Mouse (Mus musculus) lung, embryonic 16.5 days (tissue): Measurements from ENCODE around the gene Camta1. TPM values are rescaled to one million over a fixed set of nuclear protein-coding genes. Genes with fewer than 3 reads are reported as not detected.
A peak's percentile ranks its signal among the peaks of the same experiment; 100 is the strongest.
"Not testable (repeated sequence)": the region's sequence is repeated elsewhere in the genome, so short reads cannot be mapped to it uniquely, and the experiment has no call there.

Source experiments
- ATAC-seq: fragments of 200-750 bp; cut with Nextera tagmentation; 2 replicates; pipeline ENCODE4 v1.8.0; 2017; ENCODE audit warnings: low read depth, mild to moderate bottlenecking, moderate library complexity
- H3K27ac ChIP-seq: fragments of 300-500 bp; sonication (generic); 2 replicates; pipeline ENCODE4 v1.5.1; 2014; ENCODE audit warnings: mild to moderate bottlenecking, control low read depth, low read length
- H3K27me3 ChIP-seq: fragments of 300-500 bp; sonication (generic); 2 replicates; pipeline ENCODE4 v1.6.1; 2014; ENCODE audit warnings: low read depth, low read length, mixed read lengths; ENCODE audit not compliant: control insufficient read depth, insufficient read depth
- H3K36me3 ChIP-seq: fragments of 300-500 bp; sonication (generic); 2 replicates; pipeline ENCODE4 v1.6.1; 2014; ENCODE audit warnings: low read length; ENCODE audit not compliant: control insufficient read depth, insufficient read depth
- H3K4me1 ChIP-seq: fragments of 300-500 bp; sonication (generic); replicated peaks from 2 replicates; pipeline ENCODE4 v1.6.1; 2014; ENCODE audit warnings: low read length, mixed read lengths; ENCODE audit not compliant: control insufficient read depth, insufficient read depth
- H3K4me2 ChIP-seq: fragments of 300-500 bp; sonication (generic); 2 replicates; pipeline ENCODE4 v1.6.1; 2014; ENCODE audit warnings: low read depth, low read length, control low read depth
- H3K4me3 ChIP-seq: fragments of 300-500 bp; sonication (generic); 2 replicates; pipeline ENCODE4 v1.5.1; 2014; ENCODE audit warnings: mild to moderate bottlenecking, low read length, control low read depth
- H3K9ac ChIP-seq: fragments of 300-500 bp; sonication (generic); 2 replicates; pipeline ENCODE4 v1.6.1; 2014; ENCODE audit warnings: low read length, control low read depth
- H3K9me3 ChIP-seq: fragments of 300-500 bp; sonication (generic); 2 replicates; pipeline ENCODE4 v1.6.1; 2016; ENCODE audit warnings: low read length; ENCODE audit not compliant: control insufficient read depth
- WGBS: fragments of 180-500 bp; shearing (Covaris S2); extraction: QIAGEN DNeasy Blood & Tissue Kit; methylation state at CpG from one replicate; pipeline ENCODE4 v1.1.7; 2014; 5-methylcytosine and 5-hydroxymethylcytosine counted together
- polyA plus RNA-seq: library from polyadenylated mRNA; unstranded; fragments of >200 nt; fragmentation: Nextera tagmentation; extraction: Ambion mirVana; gene quantifications from 2 replicates; pipeline ENCODE4 v1.2.1, GENCODE M21; 2015

The Camta1 gene
- polyA plus RNA-seq, 1 experiment from 2014 or later: 89.4 TPM

DNA sequence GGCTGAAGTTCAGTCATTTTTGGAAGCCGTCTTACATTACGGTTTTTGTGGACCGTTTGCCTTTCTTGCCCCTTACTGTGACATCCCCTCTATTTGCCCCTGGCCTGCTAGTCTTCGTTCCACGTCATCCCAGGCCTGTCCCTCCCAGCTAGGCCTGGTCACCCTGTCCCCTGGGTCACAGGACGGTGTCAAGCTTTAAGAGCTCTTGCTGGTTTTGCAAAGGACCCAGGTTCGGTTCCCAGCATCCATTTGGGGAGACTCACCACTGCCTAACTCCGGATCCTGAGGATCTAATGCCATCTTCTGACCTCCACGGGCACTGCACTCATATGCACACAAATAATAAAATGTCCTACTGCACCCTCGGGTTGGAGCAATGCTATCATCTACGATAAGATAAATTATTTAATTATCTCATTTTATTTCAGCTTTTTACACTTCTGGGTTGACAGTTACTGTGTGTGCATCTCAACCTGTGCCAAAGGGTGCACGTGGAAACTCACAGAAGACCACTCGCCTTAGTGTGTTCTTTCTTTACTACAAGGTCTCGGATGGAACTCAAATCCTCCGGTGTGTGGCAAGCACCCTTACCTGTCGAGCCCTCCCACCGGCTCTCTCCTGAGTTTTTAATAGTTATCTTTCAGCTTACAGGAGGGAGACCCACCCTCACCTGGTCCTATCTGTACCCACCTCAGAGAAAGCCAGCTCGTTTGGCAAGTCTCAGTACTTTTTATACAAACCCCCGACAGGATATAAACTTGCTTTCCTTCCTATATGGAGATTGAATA, 951.3 kb downstream of the Camta1 start:
- no peak for ATAC-seq

DNA sequence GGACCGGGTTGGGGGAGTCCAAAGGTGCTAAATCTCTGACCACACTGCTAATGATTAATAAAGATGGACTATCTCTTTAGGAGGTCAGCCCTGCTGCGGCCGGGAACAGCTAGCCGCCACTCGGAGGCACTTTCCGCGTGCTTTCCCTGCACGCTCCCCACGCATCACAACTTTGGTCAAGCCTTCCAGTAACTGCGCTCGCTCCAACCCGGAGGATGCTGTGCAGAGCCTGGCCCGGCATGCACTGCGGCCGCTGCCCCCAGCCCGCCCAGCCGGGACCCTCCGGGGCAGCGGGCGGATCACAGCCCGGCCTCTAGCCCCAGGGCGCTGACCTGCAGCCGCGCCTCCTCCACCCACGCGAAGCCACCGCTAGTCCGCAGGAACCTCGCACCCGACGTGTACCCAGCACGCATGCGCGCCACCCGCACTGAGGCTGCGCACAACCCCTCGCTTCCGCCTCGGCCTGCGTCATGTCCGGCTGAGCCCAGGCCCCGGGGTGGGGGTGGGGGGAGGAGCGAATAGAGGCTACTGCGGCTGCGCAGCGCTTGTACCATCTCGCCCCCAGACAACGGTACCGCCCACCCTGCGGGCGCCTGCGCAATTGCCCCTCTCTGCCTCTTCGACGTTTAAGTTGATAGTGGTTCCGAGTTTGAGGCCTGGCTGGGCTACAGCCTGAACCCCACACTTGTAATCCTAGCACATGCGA, 952.1 kb downstream of the Camta1 start:
- peaks cover 3% of the 10 kb centered on the region; the same call in 1 of the 2 replicates for H3K36me3 ChIP-seq
- H3K9me3 ChIP-seq: no peaks in the 10 kb centered on the region
- peak overlapping the region; percentile 82 for H3K4me2 ChIP-seq
- WGBS: under 1% methylated on average over 55 of the region's 56 CpGs
- H3K27me3 ChIP-seq: no peaks in the 10 kb centered on the region
- ATAC-seq: peak; percentile 90
- peak overlapping the region; percentile 96 for H3K9ac ChIP-seq
- H3K4me3 ChIP-seq: peak overlapping the region; percentile 96
- H3K27ac ChIP-seq: peak overlapping the region; percentile 89
- H3K4me1 ChIP-seq: peaks cover 20% of the 10 kb centered on the region

More for the DNA sequence above, 951.3 kb downstream of the Camta1 start:
- no peaks in the 10 kb centered on the region for H3K9me3 ChIP-seq
- peak overlapping the region; percentile 67 for H3K27ac ChIP-seq
- H3K4me3 ChIP-seq: peak overlapping the region; percentile 96
- peak overlapping the region; percentile 50 for H3K4me2 ChIP-seq
- H3K9ac ChIP-seq: peak overlapping the region; percentile 59
- 84% methylated on average over 19 of the region's 19 CpGs for WGBS
- H3K27me3 ChIP-seq: no peaks in the 10 kb centered on the region
- peaks cover 23% of the 10 kb centered on the region for H3K4me1 ChIP-seq
- H3K36me3 ChIP-seq: peaks cover 3% of the 10 kb centered on the region; the same call in 1 of the 2 replicates

DNA sequence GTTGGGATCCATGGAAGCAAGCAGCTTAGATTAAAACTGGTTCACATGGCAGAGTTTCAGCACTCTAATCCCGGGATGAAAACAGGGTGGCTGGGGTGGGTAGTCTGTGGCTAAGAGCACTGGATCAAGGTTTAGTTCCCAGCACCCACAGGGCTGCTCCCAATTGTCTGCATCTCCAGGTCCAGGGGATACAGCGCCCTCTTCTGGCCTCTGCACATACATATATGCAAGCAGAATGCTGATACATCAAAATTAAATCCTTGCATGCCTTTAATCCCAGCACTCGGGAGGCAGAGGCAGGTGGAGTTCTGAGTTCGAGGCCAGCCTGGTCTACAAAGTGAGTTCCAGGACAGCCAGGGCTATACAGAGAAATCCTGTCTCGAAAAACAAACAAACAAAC, 953.2 kb downstream of the Camta1 start:
- H3K4me3 ChIP-seq: 0 out of 2 replicates have a peak overlapping the region, but pooled peaks have one; percentile 2
- ATAC-seq, H3K9me3 ChIP-seq, H3K9ac ChIP-seq, H3K27ac ChIP-seq, H3K27me3 ChIP-seq: not testable (repeated sequence)
- H3K4me2 ChIP-seq: peak overlapping the region; percentile 82
- H3K36me3 ChIP-seq: peaks cover 11% of the 10 kb centered on the region
- peaks cover 17% of the 10 kb centered on the region for H3K4me1 ChIP-seq
- 70% methylated on average over 5 of the region's 5 CpGs for WGBS

DNA sequence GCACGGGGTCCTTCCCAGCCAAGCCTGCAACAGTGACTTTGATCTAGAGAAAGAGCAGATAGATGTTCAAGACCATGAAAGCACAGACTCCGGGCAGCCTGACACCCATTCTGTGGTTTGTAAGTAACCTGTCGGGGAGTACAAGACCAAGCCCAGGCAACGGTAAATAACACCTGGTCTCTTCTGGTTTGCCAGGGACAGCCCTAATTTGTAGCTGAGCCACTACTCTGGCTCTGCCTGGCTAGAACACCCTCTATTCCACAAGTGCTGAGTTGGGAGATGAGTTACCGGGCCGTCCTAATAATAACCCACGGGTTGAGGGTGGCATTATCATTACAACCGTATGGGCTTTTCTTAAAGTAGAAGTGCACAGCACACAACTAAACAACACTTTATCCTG, 954.6 kb downstream of the Camta1 start:
- H3K9ac ChIP-seq: no peak overlapping the region
- H3K27ac ChIP-seq: no peak overlapping the region
- no peak for ATAC-seq
- no peak overlapping the region for H3K4me2 ChIP-seq
- peaks cover 10% of the 10 kb centered on the region for H3K4me1 ChIP-seq
- 93% methylated on average over 8 of the region's 8 CpGs for WGBS
- no peaks in the 10 kb centered on the region for H3K27me3 ChIP-seq
- no peaks in the 10 kb centered on the region for H3K9me3 ChIP-seq
- no peak overlapping the region for H3K4me3 ChIP-seq
- peaks cover 22% of the 10 kb centered on the region for H3K36me3 ChIP-seq

DNA sequence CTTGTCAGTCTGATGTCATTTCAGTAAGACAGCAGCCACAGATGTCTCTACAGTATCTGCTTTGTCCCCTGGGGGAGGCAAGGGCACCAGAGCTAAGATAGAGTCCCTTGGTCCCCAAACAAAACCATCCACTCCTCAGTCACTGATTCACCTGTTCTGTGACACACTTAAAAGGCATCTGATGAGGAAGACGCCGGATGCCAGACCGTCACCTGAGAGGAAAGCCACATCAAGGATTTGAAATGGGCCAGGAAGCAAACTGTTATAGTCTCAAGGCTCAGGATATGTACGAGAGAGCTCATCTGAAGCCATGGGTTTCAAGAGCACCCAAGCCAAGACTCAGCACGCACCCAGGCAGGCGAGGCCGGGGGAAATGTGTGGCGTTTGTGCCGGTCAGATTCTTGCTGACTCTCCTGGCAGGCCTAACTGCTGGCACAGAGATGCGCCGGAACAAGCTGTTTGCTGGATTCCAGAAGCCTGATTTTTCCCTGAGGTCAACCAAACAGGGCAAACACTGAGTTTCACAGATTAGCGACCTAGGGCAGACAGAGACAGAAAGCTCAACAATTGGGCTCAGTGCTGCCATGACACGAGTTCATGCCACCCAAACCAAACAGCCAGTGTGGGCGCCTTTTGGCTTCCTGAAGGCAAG, 958.5 kb downstream of the Camta1 start:
- ATAC-seq: no peak

DNA sequence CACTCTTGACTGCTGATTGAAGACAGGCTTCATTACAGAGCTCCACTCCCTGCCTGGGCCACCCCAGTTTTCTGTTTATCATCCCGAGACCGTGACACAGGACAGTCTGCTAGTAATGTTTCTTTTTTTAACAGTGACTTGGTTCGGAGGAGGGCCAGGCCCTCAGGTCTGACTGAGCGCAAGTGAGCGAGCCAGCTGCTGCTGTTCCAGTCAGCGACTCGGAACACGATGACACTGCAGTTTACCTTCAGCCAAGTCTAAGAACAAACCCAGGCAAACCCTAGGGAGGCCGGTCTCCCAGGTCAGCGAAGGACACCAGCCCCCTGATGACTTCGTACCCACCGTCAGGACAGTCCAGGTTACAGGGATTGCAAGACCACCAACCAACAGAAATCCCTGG, 959.6 kb downstream of the Camta1 start:
- H3K27ac ChIP-seq: no peak overlapping the region
- no peaks in the 10 kb centered on the region for H3K27me3 ChIP-seq
- peaks cover 3% of the 10 kb centered on the region; the same call in 1 of the 2 replicates for H3K4me1 ChIP-seq
- H3K9ac ChIP-seq: no peak overlapping the region
- H3K4me3 ChIP-seq: no peak overlapping the region
- no peak for ATAC-seq
- H3K36me3 ChIP-seq: peaks cover 46% of the 10 kb centered on the region
- no peaks in the 10 kb centered on the region for H3K9me3 ChIP-seq
- 85% methylated on average over 12 of the region's 12 CpGs for WGBS
- H3K4me2 ChIP-seq: no peak overlapping the region

More for the DNA sequence above, 958.5 kb downstream of the Camta1 start:
- no peak overlapping the region for H3K4me3 ChIP-seq
- H3K27me3 ChIP-seq: no peaks in the 10 kb centered on the region
- no peak overlapping the region for H3K27ac ChIP-seq
- WGBS: 90% methylated on average over 14 of the region's 14 CpGs
- peaks cover 37% of the 10 kb centered on the region for H3K36me3 ChIP-seq
- no peak overlapping the region for H3K9ac ChIP-seq
- H3K9me3 ChIP-seq: no peaks in the 10 kb centered on the region
- H3K4me2 ChIP-seq: no peak overlapping the region
- peaks cover 3% of the 10 kb centered on the region; the same call in 1 of the 2 replicates for H3K4me1 ChIP-seq

DNA sequence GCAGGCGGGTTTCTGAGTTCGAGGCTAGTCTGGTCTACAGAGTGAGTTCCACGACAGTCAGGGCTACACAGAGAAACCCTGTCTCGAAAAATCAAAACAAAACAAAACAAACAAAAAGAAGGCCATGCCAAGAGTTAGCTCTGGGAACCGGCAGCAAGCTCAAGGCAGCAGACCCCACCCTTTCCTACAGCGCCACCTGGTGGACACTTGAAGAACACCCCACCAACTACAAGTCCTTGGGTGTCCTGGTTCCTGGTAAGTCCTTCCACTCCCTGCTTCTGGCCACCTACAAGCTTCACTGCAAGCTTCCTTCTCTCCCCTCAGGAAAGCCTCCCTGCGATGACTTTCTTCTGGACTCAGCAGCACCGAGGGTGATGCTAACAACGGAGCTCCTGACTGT, 960.0 kb downstream of the Camta1 start:
- Histone ChIP-seq H3K36me3 (peaks cover 49% of the 10 kb centered on the region), H3K9ac (no peak overlapping the region), H3K27me3 (no peaks in the 10 kb centered on the region), H3K4me2 (no peak overlapping the region), H3K4me1 (peaks cover 3% of the 10 kb centered on the region; the same call in 1 of the 2 replicates), H3K4me3 (no peak overlapping the region), H3K27ac (no peak overlapping the region), H3K9me3 (no peaks in the 10 kb centered on the region)
- WGBS: 47% methylated on average over 9 of the region's 9 CpGs
- ATAC-seq: no peak; the same call in 1 of the 2 replicates

DNA sequence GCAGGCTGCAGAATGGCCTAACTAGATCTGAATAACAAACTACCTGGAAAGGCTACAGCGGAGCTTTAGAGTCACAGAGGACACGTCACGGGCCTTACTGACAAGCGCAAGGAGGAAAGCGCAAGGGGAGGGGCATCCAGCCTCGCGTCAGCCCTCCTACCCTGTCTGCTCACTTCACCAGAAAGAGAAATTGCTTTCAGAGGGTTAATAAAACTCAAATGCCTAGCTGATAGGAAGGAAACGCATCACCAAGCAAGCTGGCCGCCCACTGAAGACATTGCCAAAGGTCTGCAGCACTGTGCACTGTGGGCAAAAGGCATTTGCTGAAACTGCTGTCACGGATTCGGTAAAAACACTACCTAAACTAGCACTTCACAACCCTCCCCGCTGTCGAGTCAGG, 961.2 kb downstream of the Camta1 start:
- Histone ChIP-seq H3K4me1 (peaks cover 3% of the 10 kb centered on the region; the same call in 1 of the 2 replicates), H3K4me2 (no peak overlapping the region), H3K36me3 (peaks cover 50% of the 10 kb centered on the region), H3K27me3 (no peaks in the 10 kb centered on the region), H3K4me3 (no peak overlapping the region), H3K9ac (no peak overlapping the region), H3K9me3 (no peaks in the 10 kb centered on the region), H3K27ac (no peak overlapping the region)
- no peak for ATAC-seq
- 91% methylated on average over 13 of the region's 13 CpGs for WGBS
